Mouse (Mus musculus) liver, embryonic 14.5 days (tissue): ENCODE results near the gene Phospho2. TPM values are rescaled to one million over a fixed set of nuclear protein-coding genes. Genes with fewer than 3 reads are reported as not detected.

Source experiments
- ATAC-seq: fragments of 200-750 bp; cut with Nextera tagmentation; 2 replicates; pipeline ENCODE4 v1.8.0; 2017; ENCODE audit warnings: moderate number of reproducible peaks, mild to moderate bottlenecking, moderate library complexity; ENCODE audit not compliant: insufficient read depth
- DNase-seq, 3 experiments: peaks; one replicate each; pipeline ENCODE4 v3.0.0-alpha.2; 2012 to 2013; ENCODE audit warnings: low read depth in 3 of 3, low spot score in 3 of 3
- H3K27ac ChIP-seq: fragments of 300-500 bp; sonication (generic); 2 replicates; pipeline ENCODE4 v1.5.1; 2014; ENCODE audit warnings: moderate library complexity, mild to moderate bottlenecking, control low read depth, inconsistent platforms
- H3K27me3 ChIP-seq: fragments of 300-500 bp; sonication (generic); 2 replicates; pipeline ENCODE4 v1.6.1; 2014; ENCODE audit warnings: mild to moderate bottlenecking, low read length, moderate library complexity; ENCODE audit not compliant: control insufficient read depth, insufficient read depth
- H3K36me3 ChIP-seq: fragments of 300-500 bp; sonication (generic); replicated peaks from 2 replicates; pipeline ENCODE4 v1.6.1; 2014; ENCODE audit warnings: low read depth; ENCODE audit not compliant: control insufficient read depth, insufficient read depth
- H3K4me1 ChIP-seq, 2 experiments: fragments of 200-500 bp in 1 of 2; fragments of 300-500 bp in 1 of 2; sonication (generic) in 1 of 2; replicated peaks; 2 replicates each; pipeline ENCODE4 v1.6.1; 2012 to 2014; ENCODE audit warnings: antibody characterized with exemption in 1 of 2, inconsistent platforms in 1 of 2, low read length in 1 of 2; ENCODE audit not compliant: control insufficient read depth in 2 of 2, insufficient read depth in 2 of 2
- H3K4me2 ChIP-seq: fragments of 300-500 bp; sonication (generic); 2 replicates; pipeline ENCODE4 v1.6.1; 2014; ENCODE audit warnings: low read depth, mild to moderate bottlenecking, control low read depth, moderate library complexity
- H3K4me3 ChIP-seq, 2 experiments: fragments of 200-500 bp in 1 of 2; fragments of 300-500 bp in 1 of 2; sonication (generic) in 1 of 2; 2 replicates each; pipeline ENCODE4 v1.5.1; 2012 to 2014; ENCODE audit warnings: low read depth in 2 of 2, low read length in 2 of 2, mild to moderate bottlenecking in 2 of 2, control low read depth in 1 of 2, inconsistent platforms in 1 of 2, moderate library complexity in 1 of 2; ENCODE audit not compliant: insufficient read depth in 1 of 2
- H3K9ac ChIP-seq: fragments of 300-500 bp; sonication (generic); replicated peaks from 2 replicates; pipeline ENCODE4 v1.6.1; 2014; ENCODE audit warnings: mild to moderate bottlenecking, control low read depth, moderate library complexity
- H3K9me3 ChIP-seq: fragments of 300-500 bp; sonication (generic); 2 replicates; pipeline ENCODE4 v1.6.1; 2016; ENCODE audit warnings: low read length, mixed read lengths; ENCODE audit not compliant: control insufficient read depth
- CTCF ChIP-seq: IDR thresholded peaks from 2 replicates; pipeline ENCODE4 v1.5.1; 2016; ENCODE audit warnings: antibody characterized with exemption, low read depth, control low read depth
- EP300 ChIP-seq: IDR thresholded peaks from 2 replicates; pipeline ENCODE4 v1.6.1; 2016; ENCODE audit warnings: antibody characterized with exemption, low read depth
- WGBS: fragments of 180-500 bp; shearing (Covaris S2); extraction: QIAGEN DNeasy Blood & Tissue Kit; methylation state at CpG from one replicate; pipeline ENCODE4 v1.1.7; 2014; ENCODE audit not compliant: insufficient replicate concordance; 5-methylcytosine and 5-hydroxymethylcytosine counted together
- polyA plus RNA-seq, 2 experiments: library from polyadenylated mRNA; depleted of rRNA in 1 of 2; stranded (reverse) in 1 of 2; unstranded in 1 of 2; fragments of >200 nt; fragmentation: Nextera tagmentation in 1 of 2; extraction: Ambion mirVana in 1 of 2; gene quantifications; 2 replicates each; pipeline versions ENCODE4 v1.2.1 to v1.2.3; 2012 to 2014

Phospho2 gene
- polyA plus RNA-seq, 2 experiments, result 9.2 to 14.8 TPM

GRCm38 (mm10) chr2:69849215-69849614, 59.8 kb downstream of the Phospho2 start:
- H3K4me1 ChIP-seq, result peaks cover 0 to 6% of the 10 kb centered on the region in 2 experiments; a peak in 2 of 4 replicates
- no peaks in the 10 kb centered on the region for H3K27me3 ChIP-seq
- no peak overlapping the region for H3K27ac ChIP-seq
- no peaks in the 10 kb centered on the region for H3K9me3 ChIP-seq
- DNase-seq, result no peak
- H3K36me3 ChIP-seq, result no peaks in the 10 kb centered on the region
- no peak overlapping the region for H3K4me3 ChIP-seq
- no peak for ATAC-seq
- H3K4me2 ChIP-seq, result no peak overlapping the region
- 58% methylated on average over 6 of the region's 6 CpGs for WGBS
- H3K9ac ChIP-seq, result no peak overlapping the region
- TF ChIP-seq EP300 (no peak), CTCF (no peak)

Other genes with a start within 250 kb of the Phospho2 start
- gene Lrp2, start 203.6 kb upstream of the Phospho2 start, polyA plus RNA-seq (2012; rRNA removed), result 0.04 and 0.07 TPM in 2 replicates
- 0.10 and 0.11 TPM in 2 replicates for gene Lrp2, start 203.6 kb upstream of the Phospho2 start, polyA plus RNA-seq (2014; fragmentation: Nextera tagmentation; extraction: Ambion mirVana)
- gene Bbs5, start 142.5 kb upstream of the Phospho2 start, polyA plus RNA-seq (2012; rRNA removed), result 1.6 and 1.8 TPM in 2 replicates
- 3.2 and 3.4 TPM in 2 replicates for gene Bbs5, start 142.5 kb upstream of the Phospho2 start, polyA plus RNA-seq (2014; fragmentation: Nextera tagmentation; extraction: Ambion mirVana)
- 0.02 and 0.04 TPM in 2 replicates for gene Klhl41, start 119.5 kb upstream of the Phospho2 start, polyA plus RNA-seq (2012; rRNA removed)
- not detected in 2 replicates for gene Klhl41, start 119.5 kb upstream of the Phospho2 start, polyA plus RNA-seq (2014; fragmentation: Nextera tagmentation; extraction: Ambion mirVana)
- 2.1 and 3.2 TPM in 2 replicates for gene Fastkd1, start 76.1 kb upstream of the Phospho2 start, polyA plus RNA-seq (2012; rRNA removed)
- 3.5 and 4.6 TPM in 2 replicates for gene Fastkd1, start 76.1 kb upstream of the Phospho2 start, polyA plus RNA-seq (2014; fragmentation: Nextera tagmentation; extraction: Ambion mirVana)
- 5.5 and 10.0 TPM in 2 replicates for gene Ppig, start 67.1 kb upstream of the Phospho2 start, polyA plus RNA-seq (2012; rRNA removed)
- gene Ppig, start 67.1 kb upstream of the Phospho2 start, polyA plus RNA-seq (2014; fragmentation: Nextera tagmentation; extraction: Ambion mirVana), result 58.7 and 60.2 TPM in 2 replicates
- gene Ccdc173, start within 50 bp of the Phospho2 start, polyA plus RNA-seq (2012; rRNA removed), result 0.06 and 0.18 TPM in 2 replicates
- 0.14 and 0.25 TPM in 2 replicates for gene Ccdc173, start within 50 bp of the Phospho2 start, polyA plus RNA-seq (2014; fragmentation: Nextera tagmentation; extraction: Ambion mirVana)
- gene Klhl23, start 32.3 kb downstream of the Phospho2 start, polyA plus RNA-seq (2012; rRNA removed), result 8.0 and 12.0 TPM in 2 replicates
- gene Klhl23, start 32.3 kb downstream of the Phospho2 start, polyA plus RNA-seq (2014; fragmentation: Nextera tagmentation; extraction: Ambion mirVana), result 15.7 and 15.9 TPM in 2 replicates
- 26.2 and 76.5 TPM in 2 replicates for gene Ssb, start 71.9 kb downstream of the Phospho2 start, polyA plus RNA-seq (2012; rRNA removed)
- gene Ssb, start 71.9 kb downstream of the Phospho2 start, polyA plus RNA-seq (2014; fragmentation: Nextera tagmentation; extraction: Ambion mirVana), result 161 and 170 TPM in 2 replicates
- 5.7 and 9.4 TPM in 2 replicates for gene Mettl5, start 96.0 kb downstream of the Phospho2 start, polyA plus RNA-seq (2012; rRNA removed)
- 33.2 and 35.4 TPM in 2 replicates for gene Mettl5, start 96.0 kb downstream of the Phospho2 start, polyA plus RNA-seq (2014; fragmentation: Nextera tagmentation; extraction: Ambion mirVana)
- gene Ubr3, start 107.6 kb downstream of the Phospho2 start, polyA plus RNA-seq (2012; rRNA removed), result 6.4 and 8.0 TPM in 2 replicates
- gene Ubr3, start 107.6 kb downstream of the Phospho2 start, polyA plus RNA-seq (2014; fragmentation: Nextera tagmentation; extraction: Ambion mirVana), result 5.8 and 5.9 TPM in 2 replicates
- gene Myo3b, start 249.5 kb downstream of the Phospho2 start, polyA plus RNA-seq (2012; rRNA removed), result not detected in 2 replicates
- not detected in 2 replicates for gene Myo3b, start 249.5 kb downstream of the Phospho2 start, polyA plus RNA-seq (2014; fragmentation: Nextera tagmentation; extraction: Ambion mirVana)